27 mouse cellular contexts compared by ENCODE assay signal in genomic region chr7:83433959-83434715, GRCm38 (mm10).
A peak's percentile ranks its signal among the peaks of the same experiment; 100 is the strongest.
DNase-seq lines count a peak whose midpoint lies in the region; ATAC-seq and TF ChIP-seq lines count a peak whose summit lies in the region.
"Had no signal": no experiment of that assay in that cellular context is flagged by ENCODE, and none has a peak within 500 bp of the region (broad histone marks: within the 10 kb centered on the region; RNA-seq: fewer than 3 reads in every experiment).

No protein-coding gene starts in this region.

- 12% methylated on average over 5 of the region's 5 CpGs for WGBS in forebrain, embryonic 14.5 days
- 7% methylated on average over 5 of the region's 5 CpGs for WGBS in forebrain, embryonic 15.5 days
- 52% methylated on average over 5 of the region's 5 CpGs for WGBS in midbrain, embryonic 10.5 days
- 17% methylated on average over 5 of the region's 5 CpGs for WGBS in midbrain, postnatal 0 days
- WGBS in limb, embryonic 12.5 days = 25% methylated on average over 5 of the region's 5 CpGs

- H3K9me3 ChIP-seq in forebrain, embryonic 14.5 days (replicated peaks; ENCODE audit: control insufficient read depth, low read length) = no peaks in the 10 kb centered on the region
- no peaks in the 10 kb centered on the region for H3K9me3 ChIP-seq in forebrain, embryonic 15.5 days
- no peaks in the 10 kb centered on the region for H3K9me3 ChIP-seq in midbrain, embryonic 10.5 days (replicated peaks)
- no peaks in the 10 kb centered on the region for H3K9me3 ChIP-seq in midbrain, postnatal 0 days (ENCODE audit: low read length)
- no peaks in the 10 kb centered on the region for H3K9me3 ChIP-seq in limb, embryonic 12.5 days
- H3K9me3 ChIP-seq: embryonic facial prominence, embryonic 13.5 days; forebrain, embryonic 13.5 days; heart, embryonic 13.5 days; hindbrain, embryonic 15.5 days; liver, embryonic 15.5 days; lung, embryonic 15.5 days had no signal

- no peak overlapping the region for H3K9ac ChIP-seq in forebrain, embryonic 14.5 days (ENCODE audit: low read length)
- H3K9ac ChIP-seq in forebrain, embryonic 15.5 days (replicated peaks) = no peak overlapping the region
- H3K9ac ChIP-seq in midbrain, postnatal 0 days (replicated peaks; ENCODE audit: low read length, poor library complexity, severe bottlenecking) = no peak overlapping the region
- no peak overlapping the region for H3K9ac ChIP-seq in limb, embryonic 12.5 days (replicated peaks)
- H3K9ac ChIP-seq: embryonic facial prominence, embryonic 13.5 days; forebrain, embryonic 13.5 days; heart, embryonic 13.5 days; hindbrain, embryonic 15.5 days; liver, embryonic 15.5 days; lung, embryonic 15.5 days had no signal

- H3K4me1 ChIP-seq in forebrain, embryonic 14.5 days (ENCODE audit: control insufficient read depth, insufficient read depth, low read length) = peaks cover 3% of the 10 kb centered on the region; the same call in 1 of the 2 replicates
- peaks cover 4% of the 10 kb centered on the region; the same call in 1 of the 2 replicates for H3K4me1 ChIP-seq in forebrain, embryonic 15.5 days
- peaks cover 18% of the 10 kb centered on the region for H3K4me1 ChIP-seq in midbrain, embryonic 10.5 days
- no peaks in the 10 kb centered on the region for H3K4me1 ChIP-seq in midbrain, postnatal 0 days (ENCODE audit: insufficient read depth, low read length)
- peaks cover 28% of the 10 kb centered on the region for H3K4me1 ChIP-seq in limb, embryonic 12.5 days (replicated peaks)
- H3K4me1 ChIP-seq: hindbrain, embryonic 15.5 days; liver, embryonic 15.5 days had no signal

- no peaks in the 10 kb centered on the region for H3K27me3 ChIP-seq in forebrain, embryonic 14.5 days (replicated peaks; ENCODE audit: control insufficient read depth, insufficient read depth, low read length)
- no peaks in the 10 kb centered on the region for H3K27me3 ChIP-seq in forebrain, embryonic 15.5 days
- no peaks in the 10 kb centered on the region for H3K27me3 ChIP-seq in midbrain, embryonic 10.5 days (ENCODE audit: low read depth, poor library complexity, severe bottlenecking)
- H3K27me3 ChIP-seq in midbrain, postnatal 0 days (ENCODE audit: insufficient read depth, low read length) = no peaks in the 10 kb centered on the region
- H3K27me3 ChIP-seq in limb, embryonic 12.5 days = no peaks in the 10 kb centered on the region
- H3K27me3 ChIP-seq: embryonic facial prominence, embryonic 13.5 days; forebrain, embryonic 13.5 days; heart, embryonic 13.5 days; hindbrain, embryonic 15.5 days; liver, embryonic 15.5 days; lung, embryonic 15.5 days had no signal

- no peak overlapping the region for H3K27ac ChIP-seq in forebrain, embryonic 14.5 days (ENCODE audit: low read depth, low read length)
- H3K27ac ChIP-seq in forebrain, embryonic 15.5 days (replicated peaks) = no peak overlapping the region
- peak overlapping the region; percentile 33; the same call in 1 of the 2 replicates for H3K27ac ChIP-seq in midbrain, embryonic 10.5 days (replicated peaks)
- H3K27ac ChIP-seq in midbrain, postnatal 0 days (ENCODE audit: low read depth, low read length) = no peak overlapping the region
- H3K27ac ChIP-seq in limb, embryonic 12.5 days = peak overlapping the region; percentile 80
- H3K27ac ChIP-seq: forebrain, embryonic 13.5 days; heart, adult 2 months; hindbrain, embryonic 15.5 days; liver, embryonic 15.5 days; lung, embryonic 15.5 days had no signal

- ATAC-seq in forebrain, embryonic 14.5 days = no peak
- ATAC-seq in forebrain, embryonic 15.5 days (replicated peaks) = no peak
- ATAC-seq in midbrain, postnatal 0 days (ENCODE audit: low FRiP score) = no peak
- ATAC-seq in limb, embryonic 12.5 days (ENCODE audit: insufficient number of reproducible peaks, insufficient read depth, low FRiP score, low TSS enrichment, low read depth) = no peak
- ATAC-seq: CD4-positive, CD25-positive, alpha-beta regulatory T cell, adult 4 months; forebrain, embryonic 13.5 days had no signal

- DNase-seq in forebrain, embryonic 14.5 days (ENCODE audit: low spot score) = peak; percentile 40
- no peak for DNase-seq in midbrain, embryonic 10.5 days (ENCODE audit: low spot score)
- DNase-seq in midbrain, postnatal 0 days (ENCODE audit: low spot score) = no peak
- peak; percentile 34 for DNase-seq in ZHBTc4 (ENCODE audit: low read depth, low spot score)
- no peak for DNase-seq in cerebellum, postnatal 25 days
- no peak for DNase-seq in ovary, postnatal 14 days (ENCODE audit: low spot score)
- DNase-seq: adrenal gland, adult 8-10 months; cerebellum, adult 8-10 months; gastrocnemius, postnatal 36 days; heart, adult 2 months; heart, postnatal 14 days; kidney, adult 2 months; kidney, postnatal 36 days; layer of hippocampus, postnatal 36 days; liver; lung, postnatal 4 days; right cerebral cortex, postnatal 14 days had no signal

- no peaks in the 10 kb centered on the region for H3K36me3 ChIP-seq in forebrain, embryonic 14.5 days (ENCODE audit: control insufficient read depth, insufficient read depth, low read length)
- H3K36me3 ChIP-seq in forebrain, embryonic 15.5 days = no peaks in the 10 kb centered on the region
- no peaks in the 10 kb centered on the region for H3K36me3 ChIP-seq in midbrain, embryonic 10.5 days
- no peaks in the 10 kb centered on the region for H3K36me3 ChIP-seq in midbrain, postnatal 0 days (ENCODE audit: insufficient read depth, low read length)
- H3K36me3 ChIP-seq in limb, embryonic 12.5 days = no peaks in the 10 kb centered on the region
- H3K36me3 ChIP-seq: embryonic facial prominence, embryonic 13.5 days; heart, embryonic 13.5 days; hindbrain, embryonic 15.5 days; liver, embryonic 15.5 days; lung, embryonic 15.5 days had no signal

- no peak for TF ChIP-seq CTCF in midbrain, postnatal 0 days (IDR thresholded peaks at IDR 0.05)

- no peak overlapping the region for H3K4me2 ChIP-seq in forebrain, embryonic 14.5 days (ENCODE audit: low read length)
- H3K4me2 ChIP-seq in forebrain, embryonic 15.5 days (replicated peaks) = no peak overlapping the region
- H3K4me2 ChIP-seq in midbrain, postnatal 0 days (ENCODE audit: low read depth, low read length, poor library complexity, severe bottlenecking) = no peak overlapping the region
- no peak overlapping the region for H3K4me2 ChIP-seq in limb, embryonic 12.5 days
- H3K4me2 ChIP-seq: embryonic facial prominence, embryonic 13.5 days; forebrain, embryonic 13.5 days; heart, embryonic 13.5 days; hindbrain, embryonic 15.5 days; liver, embryonic 15.5 days; lung, embryonic 15.5 days had no signal

- no peak overlapping the region for H3K4me3 ChIP-seq in forebrain, embryonic 14.5 days (ENCODE audit: low read depth, low read length)
- H3K4me3 ChIP-seq in forebrain, embryonic 15.5 days = no peak overlapping the region
- H3K4me3 ChIP-seq in midbrain, embryonic 10.5 days = no peak overlapping the region
- no peak overlapping the region for H3K4me3 ChIP-seq in midbrain, postnatal 0 days (ENCODE audit: low read depth, low read length)
- H3K4me3 ChIP-seq in limb, embryonic 12.5 days (replicated peaks) = no peak overlapping the region
- H3K4me3 ChIP-seq: embryonic facial prominence, embryonic 13.5 days; forebrain, embryonic 13.5 days; heart, adult 2 months; heart, embryonic 13.5 days; hindbrain, embryonic 15.5 days; liver, embryonic 15.5 days; lung, embryonic 15.5 days; myocyte had no signal

Comparison
In these comparisons a context has a peak if more than half of its experiments do, and no peak if none do; other contexts are left out.
1. H3K27ac ChIP-seq: peak in midbrain, embryonic 10.5 days (single experiment) and limb, embryonic 12.5 days (single experiment); none in forebrain, embryonic 14.5 days (single experiment), forebrain, embryonic 15.5 days (single experiment) and midbrain, postnatal 0 days (single experiment).
2. DNase-seq: peak in forebrain, embryonic 14.5 days (single experiment) and ZHBTc4 (single experiment); none in midbrain, embryonic 10.5 days (single experiment), midbrain, postnatal 0 days (single experiment), cerebellum, postnatal 25 days (0 of 2) and ovary, postnatal 14 days (single experiment).